Mouse (Mus musculus) forebrain, embryonic 11.5 days (tissue): ENCODE measurements around the gene Prkci. TPM values are rescaled to one million over a fixed set of nuclear protein-coding genes. Genes with fewer than 3 reads are reported as not detected.

Experiments used
- ATAC-seq: fragments of 200-750 bp; cut with Nextera tagmentation; replicated peaks from 2 replicates; pipeline ENCODE4 v1.8.0; 2017; ENCODE audit warnings: moderate TSS enrichment; ENCODE audit not compliant: low FRiP score
- DNase-seq: peaks from one replicate; pipeline ENCODE4 v3.0.0-alpha.2; 2017; ENCODE audit warnings: low spot score
- H3K27ac ChIP-seq: fragments of 300-500 bp; sonication (generic); 2 replicates; pipeline ENCODE4 v1.5.1; 2014; ENCODE audit warnings: low read depth, low read length
- H3K27me3 ChIP-seq: fragments of 300-500 bp; sonication (generic); 2 replicates; pipeline ENCODE4 v1.6.1; 2014; ENCODE audit warnings: mild to moderate bottlenecking, low read length, mixed read lengths; ENCODE audit not compliant: control insufficient read depth, insufficient read depth
- H3K36me3 ChIP-seq: fragments of 300-500 bp; sonication (generic); 2 replicates; pipeline ENCODE4 v1.6.1; 2014; ENCODE audit warnings: mild to moderate bottlenecking, low read length, moderate library complexity, mixed read lengths; ENCODE audit not compliant: control insufficient read depth, insufficient read depth
- H3K4me1 ChIP-seq: fragments of 300-500 bp; sonication (generic); replicated peaks from 2 replicates; pipeline ENCODE4 v1.6.1; 2014; ENCODE audit warnings: low read length, mixed read lengths; ENCODE audit not compliant: control insufficient read depth, insufficient read depth
- H3K4me2 ChIP-seq: fragments of 300-500 bp; sonication (generic); 2 replicates; pipeline ENCODE4 v1.6.1; 2014; ENCODE audit warnings: low read depth, mild to moderate bottlenecking, low read length, moderate library complexity, mixed read lengths; ENCODE audit not compliant: severe bottlenecking
- H3K4me3 ChIP-seq: fragments of 300-500 bp; sonication (generic); 2 replicates; pipeline ENCODE4 v1.5.1; 2014; ENCODE audit warnings: low read depth, low read length
- H3K9ac ChIP-seq: fragments of 300-500 bp; sonication (generic); 2 replicates; pipeline ENCODE4 v1.6.1; 2014; ENCODE audit warnings: low read length
- H3K9me3 ChIP-seq: fragments of 300-500 bp; sonication (generic); 2 replicates; pipeline ENCODE4 v1.6.1; 2016; ENCODE audit warnings: low read length, mixed read lengths; ENCODE audit not compliant: control insufficient read depth
- WGBS: fragments of 180-500 bp; shearing (Covaris S2); extraction: QIAGEN DNeasy Blood & Tissue Kit; methylation state at CpG from one replicate; pipeline ENCODE4 v1.1.7; 2014; 5-methylcytosine and 5-hydroxymethylcytosine counted together
- polyA plus RNA-seq: library from polyadenylated mRNA; unstranded; fragments of >200 nt; fragmentation: Nextera tagmentation; extraction: Ambion mirVana; gene quantifications from 2 replicates; pipeline ENCODE4 v1.2.1, GENCODE M21; 2014

Gene Prkci
- polyA plus RNA-seq = 41.8 and 44.9 TPM in 2 replicates

GRCm38 (mm10) chr3:30995283-30995898, at the start of gene Prkci:
Gene Prkci (plus strand): TSS chr3:30995747.
- Histone ChIP-seq H3K4me2 (peak within 1 kb of the TSS; percentile 70), H3K4me1 (peaks cover 5% of the 10 kb centered on the region; the same call in 1 of the 2 replicates), H3K27ac (peak within 1 kb of the TSS; percentile 25; the same call in 1 of the 2 replicates), H3K27me3 (no peaks in the 10 kb centered on the region), H3K9ac (peak within 1 kb of the TSS; percentile 92), H3K9me3 (no peaks in the 10 kb centered on the region), H3K4me3 (peak within 1 kb of the TSS; percentile 85), H3K36me3 (no peaks in the 10 kb centered on the region)
- under 1% methylated on average over 43 of the region's 50 CpGs for WGBS
- DNase-seq (peak; percentile 97), ATAC-seq (peak; percentile 98)

GRCm38 (mm10) chr3:30951652-30952051, 43.9 kb upstream of the Prkci start:
- Histone ChIP-seq H3K36me3 (peaks cover 7% of the 10 kb centered on the region; the same call in 1 of the 2 replicates), H3K27me3 (no peaks in the 10 kb centered on the region), H3K4me3 (no peak overlapping the region), H3K4me1 (no peaks in the 10 kb centered on the region), H3K27ac (no peak overlapping the region), H3K4me2 (no peak overlapping the region), H3K9me3 (no peaks in the 10 kb centered on the region), H3K9ac (no peak overlapping the region)
- no peak for DNase-seq
- WGBS = 93% methylated on average over 3 of the region's 3 CpGs
- no peak for ATAC-seq

DNA sequence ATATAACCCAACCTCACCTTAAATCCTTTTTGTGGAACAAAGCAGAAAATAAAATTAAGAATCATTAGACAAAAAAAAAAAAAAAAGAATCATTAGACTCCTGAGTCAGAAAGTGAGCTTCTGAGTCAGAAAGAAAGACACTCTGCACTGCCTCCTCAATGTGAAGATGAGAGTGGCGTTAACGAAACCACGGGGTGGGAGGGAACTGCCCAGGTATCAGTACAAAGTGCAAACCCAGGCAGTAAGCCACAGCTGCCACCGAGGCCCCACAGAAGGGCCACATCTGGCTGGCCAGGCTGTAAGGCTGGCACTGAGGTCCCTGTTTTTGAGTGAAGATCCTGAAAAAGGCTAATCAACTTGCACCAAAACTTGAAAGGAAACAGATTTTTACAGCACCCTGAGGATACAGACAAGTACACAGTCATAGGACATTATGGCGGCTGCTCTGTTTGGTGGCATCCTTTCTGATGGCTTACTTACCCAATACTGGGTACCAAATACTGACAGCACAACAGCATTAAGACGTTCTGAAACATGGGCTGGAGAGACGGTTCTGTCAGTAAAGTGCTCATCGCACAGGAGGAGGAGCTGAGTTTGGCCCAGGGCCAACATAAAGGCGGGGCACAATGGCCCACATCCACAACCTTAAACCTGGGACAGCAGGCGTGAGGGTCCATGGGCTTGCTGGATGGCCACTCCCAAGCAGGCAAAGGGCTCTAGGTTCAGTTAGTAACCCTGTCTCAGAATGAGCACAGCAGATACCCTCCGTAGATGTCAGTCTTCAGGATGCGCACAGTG, 43.1 kb upstream of the Prkci start:
- Histone ChIP-seq H3K4me1 (no peaks in the 10 kb centered on the region), H3K27ac (no peak overlapping the region), H3K27me3 (no peaks in the 10 kb centered on the region), H3K9me3 (no peaks in the 10 kb centered on the region), H3K9ac (no peak overlapping the region), H3K4me2 (no peak overlapping the region), H3K36me3 (peaks cover 7% of the 10 kb centered on the region; the same call in 1 of the 2 replicates), H3K4me3 (no peak overlapping the region)
- ATAC-seq (no peak), DNase-seq (no peak)
- WGBS = 91% methylated on average over 12 of the region's 12 CpGs

GRCm38 (mm10) chr3:30956327-30956726, 39.2 kb upstream of the Prkci start:
- ATAC-seq = no peak
- Histone ChIP-seq H3K4me2 (no peak overlapping the region), H3K27ac (no peak overlapping the region), H3K27me3 (no peaks in the 10 kb centered on the region), H3K36me3 (peaks cover 7% of the 10 kb centered on the region; the same call in 1 of the 2 replicates), H3K4me3 (no peak overlapping the region), H3K9me3 (no peaks in the 10 kb centered on the region), H3K9ac (no peak overlapping the region), H3K4me1 (no peaks in the 10 kb centered on the region)
- 96% methylated on average over 6 of the region's 6 CpGs for WGBS
- DNase-seq = no peak

- no peak overlapping the region for H3K9ac ChIP-seq
- no peaks in the 10 kb centered on the region for H3K27me3 ChIP-seq
- WGBS = 80% methylated on average over 2 of the region's 2 CpGs
- no peak overlapping the region for H3K27ac ChIP-seq
- H3K9me3 ChIP-seq = no peaks in the 10 kb centered on the region
- no peak overlapping the region for H3K4me2 ChIP-seq
- H3K4me1 ChIP-seq = no peaks in the 10 kb centered on the region
- peaks cover 12% of the 10 kb centered on the region; the same call in 1 of the 2 replicates for H3K36me3 ChIP-seq
- no peak for DNase-seq
- no peak overlapping the region for H3K4me3 ChIP-seq
- ATAC-seq = no peak
Observed at GRCm38 (mm10) chr3:30958709-30959108, 36.8 kb upstream of the Prkci start.

- H3K4me1 ChIP-seq = no peaks in the 10 kb centered on the region
- no peak overlapping the region for H3K4me2 ChIP-seq
- no peak for DNase-seq
- H3K4me3 ChIP-seq = no peak overlapping the region
- no peak overlapping the region for H3K9ac ChIP-seq
- no peaks in the 10 kb centered on the region for H3K27me3 ChIP-seq
- 71% methylated on average over 7 of the region's 7 CpGs for WGBS
- no peaks in the 10 kb centered on the region for H3K9me3 ChIP-seq
- peaks cover 17% of the 10 kb centered on the region; the same call in 1 of the 2 replicates for H3K36me3 ChIP-seq
- ATAC-seq = no peak
- H3K27ac ChIP-seq = no peak overlapping the region
Observed at GRCm38 (mm10) chr3:30959868-30960831, 35.4 kb upstream of the Prkci start.

GRCm38 (mm10) chr3:30963100-30963499, 32.4 kb upstream of the Prkci start:
- no peak overlapping the region for H3K27ac ChIP-seq
- no peak overlapping the region for H3K4me3 ChIP-seq
- H3K4me2 ChIP-seq = no peak overlapping the region
- no peaks in the 10 kb centered on the region for H3K27me3 ChIP-seq
- no peaks in the 10 kb centered on the region; the same call in 1 of the 2 replicates for H3K4me1 ChIP-seq
- no peak overlapping the region for H3K9ac ChIP-seq
- peaks cover 12% of the 10 kb centered on the region; the same call in 1 of the 2 replicates for H3K36me3 ChIP-seq
- WGBS = 95% methylated on average over 4 of the region's 4 CpGs
- ATAC-seq (no peak), DNase-seq (no peak)
- H3K9me3 ChIP-seq = no peaks in the 10 kb centered on the region

- H3K9ac ChIP-seq = no peak overlapping the region
- H3K4me2 ChIP-seq = no peak overlapping the region
- H3K27ac ChIP-seq = no peak overlapping the region
- H3K36me3 ChIP-seq = peaks cover 12% of the 10 kb centered on the region; the same call in 1 of the 2 replicates
- no peaks in the 10 kb centered on the region for H3K9me3 ChIP-seq
- no peaks in the 10 kb centered on the region for H3K27me3 ChIP-seq
- no peak for ATAC-seq
- H3K4me1 ChIP-seq = no peaks in the 10 kb centered on the region; the same call in 1 of the 2 replicates
- WGBS = 94% methylated on average over 3 of the region's 3 CpGs
- DNase-seq = no peak
- no peak overlapping the region for H3K4me3 ChIP-seq
Observed at GRCm38 (mm10) chr3:30964216-30964615, 31.3 kb upstream of the Prkci start.
